Mouse (Mus musculus): ENCODE results near the gene Bhlhe23. TPM values are rescaled to one million over a fixed set of nuclear protein-coding genes. Genes with fewer than 3 reads are reported as not detected.

Bhlhe23 gene
- total and polyA plus RNA-seq, 3 experiments: not detected

DNA sequence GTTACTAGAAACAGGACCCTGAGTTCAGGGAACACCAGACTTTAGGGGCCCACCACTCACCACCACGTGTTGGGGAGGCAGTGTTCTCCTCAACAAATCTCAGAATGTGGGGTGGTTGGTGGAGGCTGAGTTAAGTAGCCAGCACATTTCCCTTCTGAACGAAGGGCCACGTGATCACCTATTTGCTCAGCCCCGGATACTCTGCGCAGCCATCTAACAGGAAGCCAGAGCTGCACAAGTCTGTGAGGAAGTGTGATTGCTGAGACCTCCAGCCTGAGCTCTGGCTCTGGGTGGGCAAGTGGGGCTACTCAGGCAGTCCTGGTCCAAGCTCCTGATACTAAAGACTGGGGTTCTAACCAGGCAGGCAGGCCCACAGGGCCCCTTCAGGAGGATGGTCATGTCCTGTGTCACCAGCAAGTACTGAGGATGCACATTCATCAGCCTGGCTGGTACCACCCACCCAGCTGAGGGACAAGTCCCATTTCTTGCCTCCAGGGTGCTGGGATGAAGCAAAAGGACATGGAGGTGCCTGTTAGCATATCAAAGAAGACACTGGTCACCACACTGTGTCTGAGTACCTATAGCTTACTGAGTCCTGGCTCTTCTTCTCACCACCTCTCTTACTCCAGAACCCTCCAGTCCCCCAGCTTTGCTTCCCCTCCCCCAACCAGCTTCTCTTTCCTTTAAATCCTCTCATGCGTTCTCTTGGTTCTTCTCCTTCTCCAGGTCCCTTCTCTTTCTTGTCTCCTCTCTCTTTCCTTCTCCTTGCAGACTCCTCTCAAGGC lies 49.9 kb downstream of the Bhlhe23 start:
- in situ Hi-C loops (cut with MboI; ENCODE audit: low pct_ligation_motif_present, low pct_unique_long_range_greater_than_20kb, low sequenced_read_pairs) (no loop called here), dilution Hi-C loops (cut with MboI; ENCODE audit: extremely low pct_ligation_motif_present, extremely low pct_unique_long_range_greater_than_20kb, low sequenced_read_pairs) (no loop called here)
- Histone ChIP-seq H3K79me2 (replicated peaks; ENCODE audit: control insufficient read depth, extremely low read depth, insufficient read depth, poor library complexity, severe bottlenecking) (peaks cover 7% of the 10 kb centered on the region), H3K9me3 (replicated peaks; ENCODE audit: low read length) (no peaks in the 10 kb centered on the region), H3K4me2 (ENCODE audit: insufficient read depth, low read depth, poor library complexity, severe bottlenecking) (peak overlapping the region; percentile 74), H3K36me3 (replicated peaks in 1 of 2; ENCODE audit: control insufficient read depth in 1 of 2, insufficient read depth in 1 of 2, low read length in 1 of 2) (peaks cover 11 to 53% of the 10 kb centered on the region in 2 experiments), H3K4me3 (replicated peaks in 1 of 3; ENCODE audit: low read depth in 2 of 3, low read length in 2 of 3, poor library complexity in 1 of 3) (peak overlapping the region; percentile 61 to 84 (median 62)), H3K4me1 (ENCODE audit: control insufficient read depth in 1 of 2, insufficient read depth in 2 of 2) (peaks cover 16 to 48% of the 10 kb centered on the region in 2 experiments), H3K9ac (ENCODE audit: insufficient read depth, low read depth) (peak overlapping the region; percentile 58), H3K27ac (ENCODE audit: insufficient read depth, low read depth) (peak overlapping the region; percentile 15), H3K27me3 (replicated peaks) (no peaks in the 10 kb centered on the region)
- TF ChIP-seq MAX (IDR thresholded peaks at IDR 0.05; ENCODE audit: low read length) (peak; percentile 99), SIN3A (IDR thresholded peaks at IDR 0.05; ENCODE audit: low read length) (peak; percentile 56; the same call in 1 of the 2 replicates), CHD1 (IDR thresholded peaks at IDR 0.05; ENCODE audit: low read depth, low read length) (no peak), BHLHE40 (IDR thresholded peaks at IDR 0.05; ENCODE audit: low read depth, low read length) (peak; percentile 86), HCFC1 (IDR thresholded peaks at IDR 0.05; ENCODE audit: low read depth, low read length) (peak; percentile 65), ZMIZ1 (IDR thresholded peaks at IDR 0.05; ENCODE audit: low read depth, low read length) (no peak; the same call in 1 of the 2 replicates), NRF1 (IDR thresholded peaks at IDR 0.05; ENCODE audit: low read depth, low read length) (peak; percentile 70), JUN (IDR thresholded peaks at IDR 0.05; ENCODE audit: insufficient read depth, low read depth, low read length) (no peak), ZC3H11A (IDR thresholded peaks at IDR 0.05; ENCODE audit: low read depth, low read length) (no peak), CHD2 (IDR thresholded peaks at IDR 0.05; ENCODE audit: low read length) (no peak), MYC (IDR thresholded peaks at IDR 0.05; ENCODE audit: low read depth, low read length) (peak; percentile 97), JUND (conservative IDR thresholded peaks at IDR 0.05; ENCODE audit: low read depth, low read length) (no peak), POLR2A (IDR thresholded peaks at IDR 0.05; ENCODE audit: low read depth, low read length) (peak; percentile 81), GABPA (IDR thresholded peaks at IDR 0.05; ENCODE audit: insufficient replicate concordance, low read depth, low read length) (no peak), ELF1 (IDR thresholded peaks at IDR 0.05; ENCODE audit: low read depth, low read length) (peak; percentile 82), MAZ (IDR thresholded peaks at IDR 0.05; ENCODE audit: low read depth, low read length) (0 out of 2 replicates have a peak, but pooled peaks have one; percentile 27), EP300 (IDR thresholded peaks at IDR 0.05; ENCODE audit: low read length) (no peak), ETS1 (conservative IDR thresholded peaks at IDR 0.05; ENCODE audit: low read depth, low read length) (peak; percentile 31; the same call in 1 of the 2 replicates), SMC3 (IDR thresholded peaks at IDR 0.05; ENCODE audit: low read depth, low read length) (no peak), USF2 (conservative IDR thresholded peaks at IDR 0.05; ENCODE audit: low read depth, low read length) (peak; percentile 91), E2F4 (IDR thresholded peaks at IDR 0.05; ENCODE audit: insufficient replicate concordance, low read depth, low read length) (no peak), CTCF (conservative IDR thresholded peaks at IDR 0.05 in 1 of 2, IDR thresholded peaks at IDR 0.05 in 1 of 2; ENCODE audit: low read depth in 2 of 2, low read length in 2 of 2) (no peak), IRF4 (IDR thresholded peaks at IDR 0.05; ENCODE audit: low read depth, low read length) (no peak), TBP (conservative IDR thresholded peaks at IDR 0.05; ENCODE audit: low read depth, low read length) (peak; percentile 69), ZNF384 (IDR thresholded peaks at IDR 0.05; ENCODE audit: low read depth, low read length) (no peak), MAFK (IDR thresholded peaks at IDR 0.05; ENCODE audit: insufficient replicate concordance, low read length) (no peak), MEF2A (IDR thresholded peaks at IDR 0.05; ENCODE audit: borderline replicate concordance, low read depth, low read length) (peak; percentile 47; the same call in 1 of the 2 replicates), MXI1 (IDR thresholded peaks at IDR 0.05; ENCODE audit: low read depth, low read length) (peak; percentile 90), PAX5 (IDR thresholded peaks at IDR 0.05; ENCODE audit: low read length) (no peak), ZKSCAN1 (IDR thresholded peaks at IDR 0.05; ENCODE audit: borderline replicate concordance, low read depth, low read length) (no peak), POLR2AphosphoS2 (IDR thresholded peaks at IDR 0.05; ENCODE audit: low read depth, low read length) (peak; percentile 32; the same call in 1 of the 2 replicates), UBTF (IDR thresholded peaks at IDR 0.05; ENCODE audit: low read depth, low read length) (no peak), KAT2A (IDR thresholded peaks at IDR 0.05; ENCODE audit: insufficient replicate concordance, low read length) (no peak), TCF12 (IDR thresholded peaks at IDR 0.05; ENCODE audit: low read depth, low read length) (peak; percentile 72), RCOR1 (conservative IDR thresholded peaks at IDR 0.05; ENCODE audit: low read depth, low read length) (no peak), RAD21 (IDR thresholded peaks at IDR 0.05; ENCODE audit: low read depth, low read length) (no peak), USF1 (IDR thresholded peaks at IDR 0.05; ENCODE audit: low read depth, low read length) (peak; percentile 94), NELFE (IDR thresholded peaks at IDR 0.05; ENCODE audit: low read depth, low read length) (peak; percentile 89)
- DNase-seq (ENCODE audit: extremely low read depth): peak; percentile 82

All from CH12.LX (cell line).